Comparison of ENCODE assay signal across 8 mouse cellular contexts in the genomic region with DNA sequence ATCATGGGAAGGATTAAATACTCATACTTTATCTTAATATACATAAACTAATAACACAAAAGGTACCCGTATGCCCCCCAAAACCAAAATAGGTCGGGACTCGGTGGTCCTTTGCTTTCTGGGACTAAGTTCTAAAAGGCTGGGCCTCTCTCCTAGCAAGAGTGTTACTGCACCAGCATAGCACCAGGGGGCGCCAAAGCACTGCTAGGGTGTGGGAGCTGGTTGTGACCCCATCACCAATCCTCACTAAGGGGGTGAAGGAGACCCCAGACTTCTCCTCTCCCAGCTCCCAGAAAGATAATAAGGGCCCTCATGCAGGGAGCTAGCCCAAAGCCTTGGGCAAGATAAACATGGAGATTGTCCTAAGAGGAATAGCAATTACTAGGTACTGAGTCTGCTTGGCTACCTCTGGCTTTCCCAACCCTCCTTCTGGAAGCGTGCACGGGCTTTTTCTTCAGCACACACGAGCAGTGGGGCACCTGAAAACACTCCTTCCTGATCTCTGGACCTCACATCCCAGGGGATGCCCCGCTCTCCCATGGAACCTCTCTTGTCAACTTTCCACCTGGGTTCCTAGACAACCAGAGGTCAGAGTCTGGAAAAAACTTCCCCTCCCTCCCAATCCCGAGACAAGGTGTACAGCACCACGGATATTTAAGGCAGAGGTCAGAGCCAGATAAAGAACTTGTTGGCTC. TPM values are rescaled to one million over a fixed set of nuclear protein-coding genes. Genes with fewer than 3 reads are reported as not detected.
DNase-seq lines count a peak whose midpoint lies in the region; ATAC-seq and TF ChIP-seq lines count a peak whose summit lies in the region.

No protein-coding gene starts in this region.

- H3K36me3 ChIP-seq in kidney, adult 2 months (ENCODE audit: control insufficient read depth, insufficient read depth, low read length) = no peaks in the 10 kb centered on the region
- H3K36me3 ChIP-seq in kidney, embryonic 16.5 days (ENCODE audit: insufficient read depth, low read length) = no peaks in the 10 kb centered on the region
- H3K36me3 ChIP-seq in liver, adult 2 months (ENCODE audit: control insufficient read depth, insufficient read depth, low read length) = no peaks in the 10 kb centered on the region

- H3K4me2 ChIP-seq in kidney, embryonic 16.5 days (replicated peaks; ENCODE audit: low read depth, low read length) = no peak overlapping the region

- 23% methylated on average over 10 of the region's 10 CpGs for WGBS in kidney, adult 2 months
- WGBS in kidney, embryonic 16.5 days = 35% methylated on average over 10 of the region's 10 CpGs
- WGBS in liver, adult 2 months = 9% methylated on average over 10 of the region's 10 CpGs

- TF ChIP-seq CTCF in kidney, adult 2 months (conservative IDR thresholded peaks at IDR 0.05; ENCODE audit: insufficient read depth, insufficient read length, low read depth, low read length) = peak; percentile 94
- TF ChIP-seq CTCF in liver, adult 2 months (IDR thresholded peaks at IDR 0.05; ENCODE audit: low read depth, low read length) = peak; percentile 97

- no peak for ATAC-seq in kidney, embryonic 16.5 days (ENCODE audit: low FRiP score, low TSS enrichment)
- ATAC-seq in erythroid progenitor cell, adult 5-6 weeks (replicated peaks; ENCODE audit: low FRiP score, poor library complexity, severe bottlenecking) = no peak

- TF ChIP-seq POLR2A in kidney, adult 2 months (IDR thresholded peaks at IDR 0.05; ENCODE audit: low read depth, low read length) = no peak
- no peak for TF ChIP-seq POLR2A in liver, adult 2 months (IDR thresholded peaks at IDR 0.05; ENCODE audit: extremely low read depth, insufficient read depth, low read length)

- no peak overlapping the region for H3K4me3 ChIP-seq in kidney, adult 2 months (ENCODE audit: insufficient read depth, low read depth, low read length)
- no peak overlapping the region for H3K4me3 ChIP-seq in kidney, embryonic 16.5 days (ENCODE audit: low read length)
- no peak overlapping the region for H3K4me3 ChIP-seq in liver, adult 2 months (ENCODE audit: insufficient read depth, low read depth, low read length)

- peak; percentile 82 for DNase-seq in kidney, adult 2 months
- DNase-seq in ES-CJ7 (ENCODE audit: low read depth, low spot score) = peak; percentile 73
- peak; percentile 57 for DNase-seq in c-Kit-negative CD71-positive TER-119-positive erythroid progenitor cells, embryonic 14.5 days (ENCODE audit: low read depth, low spot score)
- peak; percentile 62 to 73 for DNase-seq in gastrocnemius, postnatal 36 days
- DNase-seq in liver, adult 2 months (ENCODE audit: extremely low read depth, low read depth, low spot score) = peak; percentile 43
- DNase-seq in retina, postnatal 1 day = peak; percentile 81

- H3K27me3 ChIP-seq in kidney, adult 2 months (replicated peaks; ENCODE audit: control insufficient read depth, insufficient read depth, low read length) = no peaks in the 10 kb centered on the region
- no peaks in the 10 kb centered on the region; the same call in 1 of the 2 replicates for H3K27me3 ChIP-seq in kidney, embryonic 16.5 days (ENCODE audit: insufficient read depth, low read length)
- H3K27me3 ChIP-seq in liver, adult 2 months (ENCODE audit: control insufficient read depth, insufficient read depth, low read length) = no peaks in the 10 kb centered on the region

- intact Hi-C loops in gastrocnemius, postnatal 36 days (cut with DNase I) = loop anchor here (1.0 kb wide), 1 partner anchor 21 kb away; no protein-coding TSS in a partner anchor

- 0 out of 2 replicates have a peak, but pooled peaks cover 2% of the 10 kb centered on the region for H3K9me3 ChIP-seq in kidney, embryonic 16.5 days (ENCODE audit: low read length)

- peaks cover 19% of the 10 kb centered on the region for H3K79me2 ChIP-seq in liver, adult 2 months (ENCODE audit: control insufficient read depth, insufficient read depth, low read length)

- no peak overlapping the region for H3K27ac ChIP-seq in kidney, adult 2 months (ENCODE audit: insufficient read depth, low read depth, low read length)
- H3K27ac ChIP-seq in kidney, embryonic 16.5 days (ENCODE audit: low read length) = no peak overlapping the region
- peak overlapping the region; percentile 8; the same call in 1 of the 2 replicates for H3K27ac ChIP-seq in liver, adult 2 months (replicated peaks; ENCODE audit: insufficient read depth, low read depth, low read length)

- peaks cover 5% of the 10 kb centered on the region; the same call in 1 of the 2 replicates for H3K4me1 ChIP-seq in kidney, adult 2 months (ENCODE audit: control insufficient read depth, insufficient read depth, low read length)
- peaks cover 34% of the 10 kb centered on the region for H3K4me1 ChIP-seq in kidney, embryonic 16.5 days (ENCODE audit: insufficient read depth, low read length)
- H3K4me1 ChIP-seq in liver, adult 2 months (ENCODE audit: control insufficient read depth, insufficient read depth, low read length) = peaks cover 15% of the 10 kb centered on the region

- no peak overlapping the region for H3K9ac ChIP-seq in kidney, embryonic 16.5 days (replicated peaks; ENCODE audit: low read length)
- no peak overlapping the region for H3K9ac ChIP-seq in liver, adult 2 months (ENCODE audit: low read depth, low read length)

RNA-seq across cellular contexts. Expression of a gene that starts 2.1 kb away (rescaled TPM):
- polyA plus RNA-seq in kidney, adult 2 months (2012; rRNA removed) = 229 and 239 TPM in 2 replicates
- 165 and 170 TPM in 2 replicates for polyA plus RNA-seq in kidney, embryonic 16.5 days (2015; fragmentation: Nextera tagmentation; extraction: Ambion mirVana)
- total RNA-seq in gastrocnemius, postnatal 36 days (2021) = 1 to 10 TPM; 2.3 to 3.1 TPM
- total RNA-seq in liver, adult 2 months (2014; rRNA removed) = 113 and 117 TPM in 2 replicates
- polyA plus RNA-seq in liver, adult 2 months (2012; rRNA removed) = 130 and 177 TPM in 2 replicates
- 15.1 and 16.8 TPM in 2 replicates for total RNA-seq in erythroid progenitor cell, adult 5-6 weeks (2015; ENCODE audit: low replicate concordance)
- 13.1 and 13.7 TPM in 2 replicates for total RNA-seq in erythroid progenitor cell, adult 5-6 weeks (2017; ENCODE audit: low replicate concordance)

RNA-seq across cellular contexts. Expression of a gene that starts 26.3 kb away (rescaled TPM):
- polyA plus RNA-seq in kidney, adult 2 months (2012; rRNA removed) = 13.0 and 14.8 TPM in 2 replicates
- polyA plus RNA-seq in kidney, embryonic 16.5 days (2015; fragmentation: Nextera tagmentation; extraction: Ambion mirVana) = 11.7 and 13.8 TPM in 2 replicates
- 1 to 10 TPM; 4.5 to 6.0 TPM for total RNA-seq in gastrocnemius, postnatal 36 days (2021)
- total RNA-seq in liver, adult 2 months (2014; rRNA removed) = 5.3 and 8.1 TPM in 2 replicates
- polyA plus RNA-seq in liver, adult 2 months (2012; rRNA removed) = 8.7 and 9.1 TPM in 2 replicates
- 5.0 and 6.3 TPM in 2 replicates for total RNA-seq in erythroid progenitor cell, adult 5-6 weeks (2015; ENCODE audit: low replicate concordance)
- 0.64 and 6.3 TPM in 2 replicates for total RNA-seq in erythroid progenitor cell, adult 5-6 weeks (2017; ENCODE audit: low replicate concordance)

RNA-seq across cellular contexts. Expression of a gene that starts 26.6 kb away (rescaled TPM):
- polyA plus RNA-seq in kidney, adult 2 months (2012; rRNA removed) = 32.4 and 35.3 TPM in 2 replicates
- 28.0 and 29.7 TPM in 2 replicates for polyA plus RNA-seq in kidney, embryonic 16.5 days (2015; fragmentation: Nextera tagmentation; extraction: Ambion mirVana)
- total RNA-seq in gastrocnemius, postnatal 36 days (2021) = 10 to 100 TPM; 10.6 to 12.9 TPM
- total RNA-seq in liver, adult 2 months (2014; rRNA removed) = 42.7 and 43.7 TPM in 2 replicates
- polyA plus RNA-seq in liver, adult 2 months (2012; rRNA removed) = 28.7 and 35.2 TPM in 2 replicates
- 9.2 and 11.2 TPM in 2 replicates for total RNA-seq in erythroid progenitor cell, adult 5-6 weeks (2015; ENCODE audit: low replicate concordance)
- 2.3 TPM in 1 of 2 replicates, not detected in the other for total RNA-seq in erythroid progenitor cell, adult 5-6 weeks (2017; ENCODE audit: low replicate concordance)

RNA-seq across cellular contexts. Expression of a gene that starts 27.2 kb away (rescaled TPM):
- 0.29 and 1.2 TPM in 2 replicates for polyA plus RNA-seq in kidney, adult 2 months (2012; rRNA removed)
- polyA plus RNA-seq in kidney, embryonic 16.5 days (2015; fragmentation: Nextera tagmentation; extraction: Ambion mirVana) = 0.52 and 0.53 TPM in 2 replicates
- not detected for total RNA-seq in gastrocnemius, postnatal 36 days (2021)
- total RNA-seq in liver, adult 2 months (2014; rRNA removed) = 1.2 and 1.5 TPM in 2 replicates
- polyA plus RNA-seq in liver, adult 2 months (2012; rRNA removed) = 0.54 and 1.1 TPM in 2 replicates
- 1.7 and 2.9 TPM in 2 replicates for total RNA-seq in erythroid progenitor cell, adult 5-6 weeks (2015; ENCODE audit: low replicate concordance)
- 8.6 and 10.7 TPM in 2 replicates for total RNA-seq in erythroid progenitor cell, adult 5-6 weeks (2017; ENCODE audit: low replicate concordance)
